Mouse (Mus musculus): ENCODE measurements at regions not wholly inside any gene's neighbourhood (a gene's known extent, or its start where the extent isn't known, plus 50 kb on each side); places are given as distances from the start of the nearest gene placed in this dataset.

- WGBS, result 72% methylated on average over 6 of the region's 6 CpGs
- ATAC-seq (replicated peaks; ENCODE audit: insufficient number of reproducible peaks, low FRiP score, low TSS enrichment, low read depth) (no peak), DNase-seq (ENCODE audit: low spot score) (no peak)
- H3K9ac ChIP-seq (replicated peaks; ENCODE audit: low read length), result no peak overlapping the region
- no peaks in the 10 kb centered on the region for H3K36me3 ChIP-seq (replicated peaks; ENCODE audit: control insufficient read depth, insufficient read depth, low read depth, low read length)
- no peak overlapping the region for H3K4me2 ChIP-seq (ENCODE audit: low read depth, low read length)
- no peaks in the 10 kb centered on the region for H3K9me3 ChIP-seq (replicated peaks; ENCODE audit: control insufficient read depth, low read length)
- no peaks in the 10 kb centered on the region for H3K27me3 ChIP-seq (ENCODE audit: control insufficient read depth, insufficient read depth, low read length)
- H3K4me1 ChIP-seq (ENCODE audit: control insufficient read depth, insufficient read depth, low read length), result no peaks in the 10 kb centered on the region
- H3K4me3 ChIP-seq (ENCODE audit: low read depth, low read length), result no peak overlapping the region
- no peak overlapping the region for H3K27ac ChIP-seq (replicated peaks; ENCODE audit: low read depth, low read length)
Measured at GRCm38 (mm10) chr6:143633710-143634109, 466.7 kb downstream of the Etnk1 start.

GRCm38 (mm10) chr6:143634334-143634733 lies 467.3 kb downstream of the Etnk1 start:
- ATAC-seq (replicated peaks; ENCODE audit: insufficient number of reproducible peaks, low FRiP score, low TSS enrichment, low read depth) (no peak), DNase-seq (ENCODE audit: low spot score) (no peak)
- no peak overlapping the region for H3K9ac ChIP-seq (replicated peaks; ENCODE audit: low read length)
- H3K27me3 ChIP-seq (ENCODE audit: control insufficient read depth, insufficient read depth, low read length), result no peaks in the 10 kb centered on the region
- no peaks in the 10 kb centered on the region for H3K36me3 ChIP-seq (replicated peaks; ENCODE audit: control insufficient read depth, insufficient read depth, low read depth, low read length)
- H3K9me3 ChIP-seq (replicated peaks; ENCODE audit: control insufficient read depth, low read length), result no peaks in the 10 kb centered on the region
- no peak overlapping the region for H3K4me3 ChIP-seq (ENCODE audit: low read depth, low read length)
- no peaks in the 10 kb centered on the region for H3K4me1 ChIP-seq (ENCODE audit: control insufficient read depth, insufficient read depth, low read length)
- H3K4me2 ChIP-seq (ENCODE audit: low read depth, low read length), result no peak overlapping the region
- no peak overlapping the region for H3K27ac ChIP-seq (replicated peaks; ENCODE audit: low read depth, low read length)
- 76% methylated on average over 10 of the region's 10 CpGs for WGBS

- H3K36me3 ChIP-seq (replicated peaks; ENCODE audit: control insufficient read depth, insufficient read depth, low read depth, low read length), result no peaks in the 10 kb centered on the region
- no peaks in the 10 kb centered on the region for H3K27me3 ChIP-seq (ENCODE audit: control insufficient read depth, insufficient read depth, low read length)
- DNase-seq (ENCODE audit: low spot score), result no peak
- no peaks in the 10 kb centered on the region for H3K9me3 ChIP-seq (replicated peaks; ENCODE audit: control insufficient read depth, low read length)
- H3K4me2 ChIP-seq (ENCODE audit: low read depth, low read length), result no peak overlapping the region
- no peak overlapping the region for H3K9ac ChIP-seq (replicated peaks; ENCODE audit: low read length)
- H3K4me1 ChIP-seq (ENCODE audit: control insufficient read depth, insufficient read depth, low read length), result no peaks in the 10 kb centered on the region
- H3K27ac ChIP-seq (replicated peaks; ENCODE audit: low read depth, low read length), result no peak overlapping the region
- 92% methylated on average over 2 of the region's 2 CpGs for WGBS
- no peak for ATAC-seq (replicated peaks; ENCODE audit: insufficient number of reproducible peaks, low FRiP score, low TSS enrichment, low read depth)
- H3K4me3 ChIP-seq (ENCODE audit: low read depth, low read length), result no peak overlapping the region
Measured at GRCm38 (mm10) chr6:143635043-143635442, 468.0 kb downstream of the Etnk1 start.

- WGBS, result 54% methylated on average over 5 of the region's 5 CpGs
- no peak overlapping the region for H3K4me3 ChIP-seq (ENCODE audit: low read depth, low read length)
- DNase-seq (ENCODE audit: low spot score) (no peak), ATAC-seq (replicated peaks; ENCODE audit: insufficient number of reproducible peaks, low FRiP score, low TSS enrichment, low read depth) (no peak)
- no peak overlapping the region for H3K27ac ChIP-seq (replicated peaks; ENCODE audit: low read depth, low read length)
- no peaks in the 10 kb centered on the region for H3K4me1 ChIP-seq (ENCODE audit: control insufficient read depth, insufficient read depth, low read length)
- H3K9ac ChIP-seq (replicated peaks; ENCODE audit: low read length), result no peak overlapping the region
- no peak overlapping the region for H3K4me2 ChIP-seq (ENCODE audit: low read depth, low read length)
- no peaks in the 10 kb centered on the region for H3K27me3 ChIP-seq (ENCODE audit: control insufficient read depth, insufficient read depth, low read length)
- H3K9me3 ChIP-seq (replicated peaks; ENCODE audit: control insufficient read depth, low read length), result no peaks in the 10 kb centered on the region
- no peaks in the 10 kb centered on the region for H3K36me3 ChIP-seq (replicated peaks; ENCODE audit: control insufficient read depth, insufficient read depth, low read depth, low read length)
Measured at GRCm38 (mm10) chr6:143640652-143641051, 473.6 kb downstream of the Etnk1 start.

GRCm38 (mm10) chr6:143642052-143642451 lies 475.0 kb downstream of the Etnk1 start:
- Histone ChIP-seq H3K27ac (replicated peaks; ENCODE audit: low read depth, low read length) (no peak overlapping the region), H3K9ac (replicated peaks; ENCODE audit: low read length) (no peak overlapping the region), H3K27me3 (ENCODE audit: control insufficient read depth, insufficient read depth, low read length) (no peaks in the 10 kb centered on the region), H3K4me3 (ENCODE audit: low read depth, low read length) (no peak overlapping the region), H3K36me3 (replicated peaks; ENCODE audit: control insufficient read depth, insufficient read depth, low read depth, low read length) (no peaks in the 10 kb centered on the region), H3K4me1 (ENCODE audit: control insufficient read depth, insufficient read depth, low read length) (no peaks in the 10 kb centered on the region), H3K4me2 (ENCODE audit: low read depth, low read length) (no peak overlapping the region), H3K9me3 (replicated peaks; ENCODE audit: control insufficient read depth, low read length) (no peaks in the 10 kb centered on the region)
- no peak for DNase-seq (ENCODE audit: low spot score)
- ATAC-seq (replicated peaks; ENCODE audit: insufficient number of reproducible peaks, low FRiP score, low TSS enrichment, low read depth), result no peak
- WGBS, result 81% methylated on average over 3 of the region's 3 CpGs

- no peak for ATAC-seq (replicated peaks; ENCODE audit: insufficient number of reproducible peaks, low FRiP score, low TSS enrichment, low read depth)
- peak; percentile 31 for DNase-seq (ENCODE audit: low spot score)
Measured at GRCm38 (mm10) chr6:143645989-143646388, 479.0 kb downstream of the Etnk1 start.

GRCm38 (mm10) chr6:143648501-143648900 lies 481.5 kb downstream of the Etnk1 start:
- no peak for ATAC-seq (replicated peaks; ENCODE audit: insufficient number of reproducible peaks, low FRiP score, low TSS enrichment, low read depth)
- WGBS, result 78% methylated on average over 3 of the region's 3 CpGs

More at GRCm38 (mm10) chr6:143645989-143646388, 479.0 kb downstream of the Etnk1 start:
- no peaks in the 10 kb centered on the region for H3K4me1 ChIP-seq (ENCODE audit: control insufficient read depth, insufficient read depth, low read length)
- no peak overlapping the region for H3K4me3 ChIP-seq (ENCODE audit: low read depth, low read length)
- H3K27me3 ChIP-seq (ENCODE audit: control insufficient read depth, insufficient read depth, low read length), result no peaks in the 10 kb centered on the region
- 43% methylated on average over 4 of the region's 4 CpGs for WGBS
- H3K4me2 ChIP-seq (ENCODE audit: low read depth, low read length), result no peak overlapping the region
- no peaks in the 10 kb centered on the region for H3K36me3 ChIP-seq (replicated peaks; ENCODE audit: control insufficient read depth, insufficient read depth, low read depth, low read length)
- H3K9ac ChIP-seq (replicated peaks; ENCODE audit: low read length), result no peak overlapping the region
- no peaks in the 10 kb centered on the region for H3K9me3 ChIP-seq (replicated peaks; ENCODE audit: control insufficient read depth, low read length)
- H3K27ac ChIP-seq (replicated peaks; ENCODE audit: low read depth, low read length), result no peak overlapping the region

GRCm38 (mm10) chr6:143656576-143656975 lies 489.6 kb downstream of the Etnk1 start:
- no peak for ATAC-seq (replicated peaks; ENCODE audit: insufficient number of reproducible peaks, low FRiP score, low TSS enrichment, low read depth)
- Histone ChIP-seq H3K9me3 (replicated peaks; ENCODE audit: control insufficient read depth, low read length) (no peaks in the 10 kb centered on the region), H3K4me1 (ENCODE audit: control insufficient read depth, insufficient read depth, low read length) (no peaks in the 10 kb centered on the region), H3K36me3 (replicated peaks; ENCODE audit: control insufficient read depth, insufficient read depth, low read depth, low read length) (no peaks in the 10 kb centered on the region), H3K27me3 (ENCODE audit: control insufficient read depth, insufficient read depth, low read length) (no peaks in the 10 kb centered on the region), H3K4me3 (ENCODE audit: low read depth, low read length) (no peak overlapping the region), H3K9ac (replicated peaks; ENCODE audit: low read length) (no peak overlapping the region), H3K4me2 (ENCODE audit: low read depth, low read length) (no peak overlapping the region), H3K27ac (replicated peaks; ENCODE audit: low read depth, low read length) (no peak overlapping the region)
- no peak for DNase-seq (ENCODE audit: low spot score)
- WGBS, result 87% methylated on average over 5 of the region's 5 CpGs

More at GRCm38 (mm10) chr6:143648501-143648900, 481.5 kb downstream of the Etnk1 start:
- no peak for DNase-seq (ENCODE audit: low spot score)
- no peaks in the 10 kb centered on the region for H3K9me3 ChIP-seq (replicated peaks; ENCODE audit: control insufficient read depth, low read length)
- no peaks in the 10 kb centered on the region for H3K36me3 ChIP-seq (replicated peaks; ENCODE audit: control insufficient read depth, insufficient read depth, low read depth, low read length)
- no peaks in the 10 kb centered on the region for H3K4me1 ChIP-seq (ENCODE audit: control insufficient read depth, insufficient read depth, low read length)
- no peak overlapping the region for H3K4me2 ChIP-seq (ENCODE audit: low read depth, low read length)
- H3K27me3 ChIP-seq (ENCODE audit: control insufficient read depth, insufficient read depth, low read length), result no peaks in the 10 kb centered on the region
- H3K4me3 ChIP-seq (ENCODE audit: low read depth, low read length), result no peak overlapping the region
- no peak overlapping the region for H3K27ac ChIP-seq (replicated peaks; ENCODE audit: low read depth, low read length)
- no peak overlapping the region for H3K9ac ChIP-seq (replicated peaks; ENCODE audit: low read length)

All from embryonic facial prominence, embryonic 11.5 days (tissue).